Mouse (Mus musculus) ES-E14 (cell line): ENCODE measurements at regions not wholly inside any gene's neighbourhood (a gene's known extent, or its start where the extent isn't known, plus 50 kb on each side); places are given as distances from the start of the nearest gene placed in this dataset.
A peak's percentile ranks its signal among the peaks of the same experiment; 100 is the strongest.

Experiments
- DNase-seq: peaks from one replicate; pipeline ENCODE4 v3.0.0-alpha.2; 2013; ENCODE audit warnings: low read depth, low spot score
- H3K27ac ChIP-seq: 2 replicates; pipeline ENCODE4 v1.5.1; 2012; ENCODE audit warnings: low read depth, mild to moderate bottlenecking, low read length, moderate library complexity, mixed read lengths; ENCODE audit not compliant: poor library complexity, insufficient read depth, severe bottlenecking
- H3K36me3 ChIP-seq: 2 replicates; pipeline ENCODE4 v1.6.1; 2012; ENCODE audit warnings: mild to moderate bottlenecking, low read length, moderate library complexity, mixed read lengths; ENCODE audit not compliant: control insufficient read depth, poor library complexity, insufficient read depth, severe bottlenecking
- H3K4me1 ChIP-seq, 2 experiments: fragments of 150-350 bp in 1 of 2; sonication (generic) in 1 of 2; 2 replicates each; pipeline ENCODE4 v1.6.1; 2012; ENCODE audit warnings: low read length in 2 of 2, mild to moderate bottlenecking in 1 of 2, mixed read lengths in 1 of 2; ENCODE audit not compliant: control insufficient read depth in 2 of 2, insufficient read depth in 2 of 2, poor library complexity in 1 of 2
- H3K4me3 ChIP-seq, 2 experiments: fragments of 150-350 bp in 1 of 2; sonication (generic) in 1 of 2; 2 replicates each; pipeline ENCODE4 v1.5.1; 2012; ENCODE audit warnings: low read length in 2 of 2, low read depth in 1 of 2, mild to moderate bottlenecking in 1 of 2, mixed read lengths in 1 of 2; ENCODE audit not compliant: insufficient read depth in 1 of 2, poor library complexity in 1 of 2, severe bottlenecking in 1 of 2
- H3K9ac ChIP-seq: 2 replicates; pipeline ENCODE4 v1.6.1; 2012; ENCODE audit warnings: low read depth, mild to moderate bottlenecking, low read length, mixed read lengths; ENCODE audit not compliant: poor library complexity, insufficient read depth, severe bottlenecking
- H3K9me3 ChIP-seq: fragments of 150-350 bp; sonication (generic); 2 replicates; pipeline ENCODE4 v1.6.1; 2012; ENCODE audit warnings: low read depth, mild to moderate bottlenecking, low read length; ENCODE audit not compliant: control insufficient read depth, insufficient read depth
- CHD2 ChIP-seq: IDR thresholded peaks from 2 replicates; pipeline ENCODE4 v1.6.1; 2014; ENCODE audit warnings: mild to moderate bottlenecking, low read depth, low read length, inconsistent platforms
- HCFC1 ChIP-seq: IDR thresholded peaks from 2 replicates; pipeline ENCODE4 v1.6.1; 2012; ENCODE audit warnings: low read length, inconsistent platforms, borderline replicate concordance; ENCODE audit not compliant: insufficient read depth
- MAFK ChIP-seq: IDR thresholded peaks from 2 replicates; pipeline ENCODE4 v1.6.1; 2014; ENCODE audit warnings: mild to moderate bottlenecking, low read depth, low read length, inconsistent platforms; ENCODE audit not compliant: insufficient read depth
- ZC3H11A ChIP-seq: IDR thresholded peaks from 2 replicates; pipeline ENCODE4 v1.6.1; 2012; ENCODE audit warnings: low read depth, mild to moderate bottlenecking, inconsistent platforms, low read length, borderline replicate concordance
- ZNF384 ChIP-seq: IDR thresholded peaks from 2 replicates; pipeline ENCODE4 v1.6.1; 2012; ENCODE audit warnings: low read depth, low read length, inconsistent platforms
- in situ Hi-C, 2 experiments: fragments of 600-800 bp; cut with MboI; formaldehyde crosslinking; loops; one replicate each; pipeline ENCODE4 v1.15.1; 2025; ENCODE audit warnings: low sequenced_read_pairs in 2 of 2, inconsistent platforms in 1 of 2; ENCODE audit not compliant: unreplicated experiment in 2 of 2

GRCm38 (mm10) chr13:31681571-31681970 lies 56.0 kb downstream of the Foxf2 start:
- H3K4me1 ChIP-seq, result peaks cover 0 to 7% of the 10 kb centered on the region in 2 experiments; a peak in 2 of 4 replicates
- in situ Hi-C loops, result no loop called here
- H3K4me3 ChIP-seq, result peak overlapping the region; percentile 73 to 74
- peak overlapping the region; percentile 75; the same call in 1 of the 2 replicates for H3K9ac ChIP-seq
- no peak for DNase-seq
- H3K36me3 ChIP-seq, result peaks cover 4% of the 10 kb centered on the region
- H3K9me3 ChIP-seq, result no peaks in the 10 kb centered on the region
- H3K27ac ChIP-seq, result peak overlapping the region; percentile 91
- no peak for TF ChIP-seq HCFC1
- TF ChIP-seq CHD2, result no peak; the same call in 1 of the 2 replicates
- no peak for TF ChIP-seq MAFK
- no peak for TF ChIP-seq ZC3H11A
- no peak for TF ChIP-seq ZNF384

- Histone ChIP-seq H3K27ac (no peak overlapping the region; the same call in 1 of the 2 replicates), H3K9me3 (no peaks in the 10 kb centered on the region), H3K4me1 (peaks cover 0 to 7% of the 10 kb centered on the region in 2 experiments; a peak in 2 of 4 replicates), H3K36me3 (peaks cover 4% of the 10 kb centered on the region), H3K4me3 (no peak overlapping the region), H3K9ac (no peak overlapping the region)
- in situ Hi-C loops, result no loop called here
- no peak for TF ChIP-seq ZC3H11A
- peak; percentile 70 for TF ChIP-seq ZNF384
- TF ChIP-seq CHD2, result peak; percentile 23
- DNase-seq, result no peak
Measured at GRCm38 (mm10) chr13:31683311-31683710, 57.7 kb downstream of the Foxf2 start.

- no peak overlapping the region for H3K9ac ChIP-seq
- H3K4me3 ChIP-seq, result no peak overlapping the region
- no peaks in the 10 kb centered on the region; the same call in 1 of the 2 replicates for H3K36me3 ChIP-seq
- DNase-seq, result no peak
- no peak overlapping the region for H3K27ac ChIP-seq
- peaks cover 0 to under 1% of the 10 kb centered on the region in 2 experiments; a peak in 1 of 4 replicates for H3K4me1 ChIP-seq
- in situ Hi-C loops, result no loop called here
- TF ChIP-seq ZNF384 (no peak), HCFC1 (no peak), ZC3H11A (no peak), CHD2 (no peak), MAFK (no peak)
- no peaks in the 10 kb centered on the region for H3K9me3 ChIP-seq
Measured at GRCm38 (mm10) chr13:31688531-31688930, 62.9 kb downstream of the Foxf2 start.

GRCm38 (mm10) chr13:31689317-31689716 lies 63.7 kb downstream of the Foxf2 start:
- H3K4me1 ChIP-seq, result no peaks in the 10 kb centered on the region
- no peaks in the 10 kb centered on the region for H3K9me3 ChIP-seq
- no peak overlapping the region for H3K27ac ChIP-seq
- DNase-seq, result no peak
- TF ChIP-seq MAFK (no peak), ZC3H11A (no peak), CHD2 (no peak)
- H3K36me3 ChIP-seq, result no peaks in the 10 kb centered on the region; the same call in 1 of the 2 replicates
- H3K4me3 ChIP-seq, result no peak overlapping the region
- H3K9ac ChIP-seq, result no peak overlapping the region
- in situ Hi-C loops, result no loop called here

- Histone ChIP-seq H3K27ac (no peak overlapping the region), H3K4me3 (no peak overlapping the region), H3K4me1 (no peaks in the 10 kb centered on the region), H3K9ac (no peak overlapping the region), H3K9me3 (no peaks in the 10 kb centered on the region), H3K36me3 (no peaks in the 10 kb centered on the region)
- in situ Hi-C loops, result no loop called here
- DNase-seq, result no peak
- TF ChIP-seq MAFK, result no peak
- TF ChIP-seq ZC3H11A, result no peak
- TF ChIP-seq HCFC1, result no peak
- no peak for TF ChIP-seq ZNF384
Measured at GRCm38 (mm10) chr13:31695725-31696124, 70.1 kb downstream of the Foxf2 start.
